Mouse (Mus musculus): ENCODE measurements around the gene Emc7.

Emc7 gene

GRCm38 (mm10) chr2:112480669-112481068, 25.9 kb downstream of the Emc7 start, which contains the start of gene Chrm5:
Gene Chrm5 (minus strand): TSS chr2:112480769.
- DNase-seq: no peak

- peak; percentile 73 for DNase-seq
These were observed 26.8 kb downstream of the Emc7 start for GRCm38 (mm10) chr2:112481564-112481963.

- DNase-seq: no peak
These were observed 27.9 kb downstream of the Emc7 start for GRCm38 (mm10) chr2:112482533-112483333.

DNA sequence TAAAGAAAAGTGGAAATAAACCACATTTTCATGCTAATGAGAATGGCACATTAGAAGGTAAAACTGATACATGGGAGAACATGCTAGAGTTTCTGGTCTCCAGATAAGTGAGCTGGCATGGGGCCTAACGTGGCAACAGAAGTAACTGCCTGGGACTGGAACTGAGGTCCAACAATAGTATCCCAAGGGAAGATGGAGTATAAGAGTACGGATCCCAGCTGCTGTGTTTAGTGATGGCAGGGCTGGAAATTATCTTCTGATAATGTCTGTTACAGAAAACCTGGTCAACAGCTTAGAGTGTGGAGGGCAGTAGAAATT, 28.5 kb downstream of the Emc7 start:
- no peak for DNase-seq

GRCm38 (mm10) chr2:112484886-112485285, 30.1 kb downstream of the Emc7 start:
- no peak for DNase-seq

DNA sequence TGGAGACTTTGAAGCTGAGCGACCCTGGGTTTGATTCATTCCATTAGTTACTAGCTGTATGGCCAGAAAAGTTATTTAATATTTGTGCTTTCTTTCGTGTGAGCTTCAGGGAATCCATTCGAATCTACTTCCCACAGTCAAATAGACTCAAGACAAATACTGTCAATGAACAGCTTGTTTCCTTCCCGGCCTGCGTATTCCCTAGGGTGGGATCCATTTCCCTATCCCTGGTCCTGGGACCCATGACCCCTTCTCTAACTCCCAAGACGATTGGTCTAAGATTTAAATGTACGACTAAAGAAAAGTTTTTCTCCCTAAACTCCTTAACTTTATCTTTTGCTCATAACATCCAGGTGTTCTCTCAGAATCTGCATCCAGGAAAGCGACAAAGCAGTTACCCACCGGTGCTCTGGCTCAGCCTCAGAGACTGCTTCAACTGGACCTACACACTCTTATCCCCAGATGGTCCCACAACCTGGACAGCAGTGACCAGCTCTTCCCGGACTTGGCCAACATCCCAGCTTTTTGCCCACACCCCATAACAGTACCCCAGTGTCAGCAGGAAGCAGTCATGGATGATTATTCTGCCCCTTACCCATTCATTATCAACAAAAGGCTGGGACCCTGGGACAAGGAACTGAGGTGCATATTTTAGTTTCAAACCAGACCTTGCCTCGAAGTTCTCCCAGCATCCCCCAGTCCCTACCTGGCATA, 35.8 kb downstream of the Emc7 start:
- no peak for DNase-seq

DNA sequence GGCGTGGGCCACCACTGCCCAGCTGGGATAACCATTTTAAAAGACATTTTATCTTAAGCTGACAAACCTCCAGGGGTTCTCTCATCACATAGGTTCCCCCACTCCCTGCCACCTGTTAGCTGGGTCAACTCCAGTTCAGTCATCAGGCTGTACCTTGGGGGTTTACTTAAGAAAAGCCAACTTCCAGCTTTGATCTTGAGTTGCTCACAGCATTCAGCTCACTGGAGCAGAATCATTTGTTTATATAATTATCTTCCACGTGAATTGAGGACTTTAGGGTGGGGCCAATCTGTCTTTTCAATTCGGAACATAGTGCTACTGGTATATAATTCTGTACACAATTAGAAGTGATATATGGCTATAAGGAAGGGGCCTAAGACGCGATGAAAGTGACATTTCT, 36.8 kb downstream of the Emc7 start:
- DNase-seq: no peak

DNA sequence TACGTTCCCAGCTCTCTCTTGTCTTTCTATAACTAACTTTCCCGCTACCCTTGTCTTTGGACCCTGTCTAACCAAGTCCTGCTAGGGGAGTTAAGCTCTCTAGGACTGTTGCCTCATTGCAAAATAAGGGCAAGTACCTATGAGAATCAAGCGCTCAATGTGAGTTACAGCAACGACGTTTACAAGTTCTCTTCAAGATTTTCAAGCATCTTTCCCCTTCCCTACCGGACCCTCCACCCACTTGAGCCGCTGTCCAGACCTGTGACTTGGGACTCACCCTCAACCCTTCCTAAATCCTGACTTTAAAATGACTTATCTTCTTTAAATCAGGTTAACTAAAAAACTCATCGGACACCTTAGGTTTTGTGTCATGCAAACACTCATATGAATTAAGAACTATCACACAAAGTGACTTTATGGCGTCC, 37.6 kb downstream of the Emc7 start:
- DNase-seq: peak; percentile 48

- peak; percentile 92 for DNase-seq
These were observed 38.2 kb downstream of the Emc7 start, which contains the start of gene Aven for GRCm38 (mm10) chr2:112492856-112493538. Gene Aven (plus strand): TSS chr2:112492964.

DNA sequence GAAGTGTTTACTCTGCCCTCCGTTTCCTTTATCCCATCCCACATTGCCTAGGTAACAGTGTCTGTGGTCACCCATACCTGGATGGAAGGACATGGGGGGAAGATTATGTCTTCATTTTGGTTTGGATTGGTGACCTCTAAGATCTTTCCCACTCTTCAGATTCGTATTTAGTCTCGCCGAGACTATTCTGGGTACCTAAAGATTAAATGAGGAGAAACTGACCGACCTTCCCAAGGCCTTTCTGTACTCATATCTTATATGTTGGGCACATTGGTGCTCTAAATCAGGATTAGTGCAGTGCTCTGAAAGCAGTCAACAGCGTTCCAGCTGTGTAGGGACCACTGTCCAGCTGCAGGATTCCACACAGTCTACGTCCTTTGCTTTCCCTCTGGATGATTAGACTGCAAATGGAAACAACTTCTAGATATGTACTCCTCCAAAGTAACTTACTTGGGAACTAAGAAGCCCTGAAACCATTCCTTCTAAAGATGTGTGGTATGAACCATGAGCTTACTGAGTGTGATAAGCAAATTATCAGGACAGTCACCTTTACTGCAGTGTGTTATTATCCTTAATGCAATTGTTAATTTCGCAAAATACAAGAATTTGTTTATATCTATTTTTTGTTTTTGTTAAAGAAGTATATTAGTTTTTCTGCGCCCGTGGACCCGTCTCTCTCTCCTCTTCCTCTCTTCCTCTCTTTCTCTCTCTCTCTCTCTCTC, 38.9 kb downstream of the Emc7 start:
- peak; percentile 27 for DNase-seq

DNA sequence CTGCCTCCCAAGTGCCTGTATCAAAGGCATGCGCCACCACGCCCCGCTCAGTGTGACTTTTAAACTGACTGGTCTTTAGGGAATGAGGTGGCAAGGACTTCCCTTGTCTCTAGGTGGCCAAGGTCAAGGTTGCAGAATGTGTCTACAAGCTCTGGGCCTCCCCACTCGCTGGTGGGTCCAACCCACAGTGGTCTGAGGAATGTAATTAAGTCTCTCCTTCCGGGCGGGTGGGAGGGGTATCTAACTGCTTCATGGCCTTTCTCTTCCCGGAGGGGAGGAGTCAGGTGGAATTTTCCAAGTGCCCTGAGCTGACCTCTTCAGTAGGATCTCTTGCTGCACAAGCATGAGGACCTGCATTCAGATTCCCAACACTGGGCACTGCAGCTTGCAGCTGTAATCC, 43.1 kb downstream of the Emc7 start:
- no peak for DNase-seq

- peak; percentile 86 for DNase-seq
These were observed 46.4 kb downstream of the Emc7 start for GRCm38 (mm10) chr2:112501209-112501608.

- no peak for DNase-seq
These were observed 49.2 kb downstream of the Emc7 start for GRCm38 (mm10) chr2:112503978-112504377.

DNA sequence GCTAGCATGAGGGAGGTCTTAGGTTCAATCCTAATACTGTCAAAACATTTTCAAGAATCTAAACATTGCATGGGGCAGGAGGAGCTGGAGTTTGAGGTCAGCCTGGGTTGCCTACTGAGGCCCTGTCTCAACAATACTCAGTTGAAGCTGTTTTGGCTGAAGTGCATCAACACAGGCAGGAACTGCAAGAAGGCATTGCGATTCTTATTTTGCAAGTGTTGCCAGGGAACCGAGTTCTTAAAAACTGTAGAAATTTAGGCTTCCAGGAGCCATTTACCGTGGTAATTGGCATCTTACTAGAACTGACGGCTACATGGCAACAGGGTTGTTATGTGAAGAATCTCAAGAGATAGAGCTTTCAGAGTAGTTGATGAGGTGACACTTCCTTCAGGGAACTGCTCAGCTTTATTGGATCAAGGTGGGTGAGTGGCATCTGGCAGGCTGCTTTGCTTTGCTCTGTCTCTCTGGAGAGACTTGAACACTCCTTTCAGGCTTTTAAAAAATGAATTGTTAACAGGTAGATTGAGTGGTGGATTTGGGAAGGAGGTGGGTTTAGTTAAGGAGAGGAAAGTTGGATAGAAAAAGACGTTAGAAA, 52.1 kb downstream of the Emc7 start:
- DNase-seq: no peak

DNA sequence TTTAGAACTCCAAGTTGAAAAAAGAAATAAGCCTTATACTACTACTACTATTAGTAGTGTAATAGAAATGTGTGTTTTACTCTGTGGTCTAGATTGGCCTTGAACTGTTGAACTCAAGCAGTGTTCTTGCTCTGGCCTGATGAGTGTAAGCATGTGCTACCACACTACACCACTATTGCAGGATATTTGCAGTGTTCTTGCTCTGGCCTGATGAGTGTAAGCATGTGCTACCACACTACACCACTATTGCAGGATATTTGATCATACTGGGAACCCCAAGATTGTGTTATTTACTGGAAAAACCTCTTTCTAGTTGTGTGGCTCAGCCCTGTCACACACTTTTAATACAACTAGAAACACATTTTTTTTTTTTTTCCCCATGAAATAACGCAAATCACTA, 52.6 kb downstream of the Emc7 start:
- no peak for DNase-seq

DNA sequence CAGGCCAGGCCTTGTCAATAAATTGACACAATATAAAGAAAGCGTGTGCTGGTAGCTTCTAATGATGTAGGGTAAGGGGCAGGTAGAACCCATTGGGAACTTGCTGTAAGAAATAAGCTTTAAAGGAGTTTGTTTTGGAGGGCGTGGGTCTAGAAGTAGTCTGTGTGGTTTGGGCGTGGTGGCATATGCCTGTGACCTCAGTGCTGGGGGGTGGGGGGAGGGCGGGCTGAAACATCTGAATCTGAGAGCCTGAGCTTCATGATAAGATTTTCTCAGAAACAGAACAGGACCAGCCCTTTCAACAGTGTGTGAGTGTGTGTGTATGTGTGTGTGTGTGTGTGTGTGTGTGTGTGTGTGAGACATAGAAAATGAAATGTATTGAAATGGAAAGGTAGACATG, 55.3 kb downstream of the Emc7 start:
- DNase-seq: no peak

GRCm38 (mm10) chr2:112513036-112513435, 58.2 kb downstream of the Emc7 start:
- no peak for DNase-seq

- DNase-seq: no peak
These were observed 61.9 kb downstream of the Emc7 start for GRCm38 (mm10) chr2:112516728-112517127.

GRCm38 (mm10) chr2:112517218-112517617, 62.4 kb downstream of the Emc7 start:
- DNase-seq: no peak

DNA sequence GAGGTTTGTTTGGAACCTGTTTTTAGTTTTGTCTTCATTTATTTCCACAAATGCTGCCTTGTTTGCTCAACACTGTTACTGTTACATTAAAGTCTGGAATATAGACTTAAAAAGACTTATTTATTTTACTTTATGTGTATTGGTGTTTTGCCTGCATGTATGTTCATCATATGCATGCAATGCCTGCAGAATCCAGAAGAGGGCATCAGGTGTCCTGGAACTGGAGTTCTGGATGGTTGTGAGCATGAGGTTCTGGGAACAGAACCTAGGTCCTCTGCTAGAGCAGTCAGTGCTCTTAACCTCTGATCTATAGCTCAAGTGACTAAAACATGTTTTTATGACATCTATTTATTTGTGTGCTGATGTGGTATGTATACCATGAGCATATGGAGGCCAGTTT, 63.7 kb downstream of the Emc7 start:
- no peak for DNase-seq

DNA sequence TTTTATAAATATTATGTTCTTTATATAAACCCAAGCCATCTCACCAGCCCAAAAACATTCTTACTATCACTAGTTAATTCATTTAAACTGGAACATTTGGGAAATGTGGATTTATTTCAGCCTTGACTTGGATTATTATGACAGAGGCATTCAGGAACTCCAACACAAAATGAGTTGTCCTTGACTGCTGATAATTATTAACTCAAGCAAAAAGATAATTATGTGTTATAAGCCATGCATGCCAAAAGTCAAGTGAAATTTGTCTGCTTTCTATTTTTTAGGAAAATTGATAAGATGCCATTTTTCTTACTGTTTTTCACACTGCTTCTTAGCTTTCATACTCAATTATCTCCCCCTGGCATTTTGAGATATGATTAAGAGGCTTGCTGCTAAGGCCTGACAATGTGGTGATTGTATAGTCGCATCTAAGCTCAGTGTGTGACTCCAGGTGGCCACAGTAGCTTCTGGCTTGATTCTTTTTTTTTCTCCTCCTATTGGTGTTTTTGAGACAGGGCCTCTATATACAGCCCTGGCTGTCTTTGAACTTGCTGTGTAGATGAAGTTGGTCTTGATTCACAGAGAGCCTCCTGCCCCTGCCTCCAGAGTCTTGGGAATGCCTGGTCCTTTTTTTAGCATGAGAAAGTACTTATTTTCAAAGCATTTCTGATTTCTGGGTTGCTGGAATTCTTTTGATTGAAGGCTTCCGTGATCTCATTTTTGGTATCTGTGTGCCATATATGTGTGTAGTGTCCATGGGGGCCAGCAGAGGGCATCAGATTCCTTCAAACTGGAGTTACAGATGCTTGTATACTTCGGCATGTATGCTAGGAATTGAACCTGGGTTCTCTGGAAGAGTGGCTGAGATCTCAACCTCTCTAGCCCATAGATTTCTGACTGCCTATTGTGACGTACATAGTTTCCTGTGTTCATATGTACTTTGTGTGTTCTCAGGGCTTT, 66.0 kb downstream of the Emc7 start:
- DNase-seq: no peak

All from embryo, embryonic 11 days (tissue).